Comparison of ENCODE assay signal across 7 mouse cellular contexts in genomic region chr5:43781977-43782930, GRCm38 (mm10). TPM values are rescaled to one million over a fixed set of nuclear protein-coding genes. Genes with fewer than 3 reads are reported as not detected.
DNase-seq lines count a peak whose midpoint lies in the region; ATAC-seq and TF ChIP-seq lines count a peak whose summit lies in the region.

No protein-coding gene starts in this region.

- no peak for TF ChIP-seq CTCF in intestine, postnatal 0 days (IDR thresholded peaks at IDR 0.05; ENCODE audit: low read depth)

- no peaks in the 10 kb centered on the region for H3K27me3 ChIP-seq in intestine, postnatal 0 days (replicated peaks; ENCODE audit: control insufficient read depth, insufficient read depth, low read length)
- H3K27me3 ChIP-seq in limb, embryonic 11.5 days (ENCODE audit: control insufficient read depth, insufficient read depth, low read length) = no peaks in the 10 kb centered on the region
- H3K27me3 ChIP-seq in midbrain, embryonic 13.5 days = no peaks in the 10 kb centered on the region

- H3K4me3 ChIP-seq in intestine, postnatal 0 days (ENCODE audit: low read depth, low read length) = peak overlapping the region; percentile 93
- H3K4me3 ChIP-seq in limb, embryonic 11.5 days (ENCODE audit: low read depth, low read length) = peak overlapping the region; percentile 87
- peak overlapping the region; percentile 77 for H3K4me3 ChIP-seq in midbrain, embryonic 13.5 days (replicated peaks)

- H3K4me1 ChIP-seq in intestine, postnatal 0 days (replicated peaks; ENCODE audit: control insufficient read depth, insufficient read depth, low read length) = no peaks in the 10 kb centered on the region
- peaks cover 2% of the 10 kb centered on the region; the same call in 1 of the 2 replicates for H3K4me1 ChIP-seq in limb, embryonic 11.5 days (ENCODE audit: control insufficient read depth, insufficient read depth, low read length)
- H3K4me1 ChIP-seq in midbrain, embryonic 13.5 days (replicated peaks) = peaks cover 21% of the 10 kb centered on the region

- peak overlapping the region; percentile 99 for H3K9ac ChIP-seq in intestine, postnatal 0 days (ENCODE audit: low read depth, low read length)
- peak overlapping the region; percentile 97 for H3K9ac ChIP-seq in limb, embryonic 11.5 days (ENCODE audit: low read length)
- H3K9ac ChIP-seq in midbrain, embryonic 13.5 days (replicated peaks) = peak overlapping the region; percentile 88

- H3K4me2 ChIP-seq in intestine, postnatal 0 days (replicated peaks; ENCODE audit: low read depth) = peak overlapping the region; percentile 94
- H3K4me2 ChIP-seq in limb, embryonic 11.5 days (ENCODE audit: low read depth, severe bottlenecking) = peak overlapping the region; percentile 72
- H3K4me2 ChIP-seq in midbrain, embryonic 13.5 days (replicated peaks) = peak overlapping the region; percentile 68

- no peaks in the 10 kb centered on the region for H3K9me3 ChIP-seq in intestine, postnatal 0 days (ENCODE audit: control insufficient read depth)
- H3K9me3 ChIP-seq in limb, embryonic 11.5 days (ENCODE audit: control insufficient read depth, low read length) = no peaks in the 10 kb centered on the region
- no peaks in the 10 kb centered on the region for H3K9me3 ChIP-seq in midbrain, embryonic 13.5 days

- peak overlapping the region; percentile 100 for H3K27ac ChIP-seq in intestine, postnatal 0 days (ENCODE audit: low read depth, low read length)
- peak overlapping the region; percentile 89 for H3K27ac ChIP-seq in limb, embryonic 11.5 days (replicated peaks; ENCODE audit: low read depth, low read length)
- peak overlapping the region; percentile 97 for H3K27ac ChIP-seq in midbrain, embryonic 13.5 days

- DNase-seq in adrenal gland, postnatal 10 days = peak; percentile 88
- DNase-seq in embryo, embryonic 11.5 days (ENCODE audit: low read depth, low spot score) = peak; percentile 73
- peak; percentile 69 to 77 for DNase-seq in gastrocnemius, postnatal 4 days (ENCODE audit: low spot score in 2 of 2)
- DNase-seq in limb, embryonic 11.5 days (ENCODE audit: low spot score) = peak; percentile 84
- DNase-seq in spleen, adult 12 weeks (ENCODE audit: low spot score) = peak; percentile 72

- H3K36me3 ChIP-seq in intestine, postnatal 0 days (ENCODE audit: control insufficient read depth, insufficient read depth) = no peaks in the 10 kb centered on the region
- no peaks in the 10 kb centered on the region for H3K36me3 ChIP-seq in limb, embryonic 11.5 days (ENCODE audit: control insufficient read depth, insufficient read depth, low read length)
- no peaks in the 10 kb centered on the region for H3K36me3 ChIP-seq in midbrain, embryonic 13.5 days

- WGBS in intestine, postnatal 0 days = 2% methylated on average over 67 of the region's 82 CpGs
- 3% methylated on average over 69 of the region's 82 CpGs for WGBS in limb, embryonic 11.5 days
- WGBS in midbrain, embryonic 13.5 days = 3% methylated on average over 81 of the region's 82 CpGs

- peak; percentile 86 for ATAC-seq in intestine, postnatal 0 days
- peak; percentile 92 for ATAC-seq in limb, embryonic 11.5 days (ENCODE audit: insufficient number of reproducible peaks, low FRiP score, low TSS enrichment, low read depth)
- peak; percentile 95 for ATAC-seq in midbrain, embryonic 13.5 days

RNA-seq across cellular contexts. Expression of gene Bst1, which starts 36.4 kb away (rescaled TPM):
- 1 to 10 TPM in 1 of 2 experiments, under 1 TPM in 1; 1.00 to 1.6 TPM for total RNA-seq in adrenal gland, postnatal 10 days (2021)
- under 1 TPM; 0.25 to 0.36 TPM for total RNA-seq in gastrocnemius, postnatal 4 days (2021)
- 142 and 144 TPM in 2 replicates for polyA plus RNA-seq in intestine, postnatal 0 days (2015; fragmentation: Nextera tagmentation; extraction: Ambion mirVana)
- polyA plus RNA-seq in limb, embryonic 11.5 days (2014; fragmentation: Nextera tagmentation; extraction: Ambion mirVana) = not detected in 2 replicates
- polyA plus RNA-seq in midbrain, embryonic 13.5 days (2015; fragmentation: Nextera tagmentation; extraction: Ambion mirVana) = not detected in 2 replicates

RNA-seq across cellular contexts. Expression of gene Fbxl5, which starts 39.2 kb away (rescaled TPM):
- total RNA-seq in adrenal gland, postnatal 10 days (2021) = 10 to 100 TPM; 46.3 to 48.6 TPM
- total RNA-seq in gastrocnemius, postnatal 4 days (2021) = 10 to 100 TPM; 32.4 to 35.5 TPM
- 93.6 and 108 TPM in 2 replicates for polyA plus RNA-seq in intestine, postnatal 0 days (2015; fragmentation: Nextera tagmentation; extraction: Ambion mirVana)
- 61.6 and 63.0 TPM in 2 replicates for polyA plus RNA-seq in limb, embryonic 11.5 days (2014; fragmentation: Nextera tagmentation; extraction: Ambion mirVana)
- polyA plus RNA-seq in midbrain, embryonic 13.5 days (2015; fragmentation: Nextera tagmentation; extraction: Ambion mirVana) = 62.5 and 70.9 TPM in 2 replicates

Comparison
In these comparisons a context has a peak if more than half of its experiments do, and no peak if none do; other contexts are left out.
1. Peak in every context shown above with its lines: DNase-seq, ATAC-seq, H3K4me3 ChIP-seq and H3K27ac ChIP-seq.
2. RNA of gene Bst1, which starts 36.4 kb away (polyA plus RNA-seq): 142 to 144 TPM in intestine, postnatal 0 days; not detected in midbrain, embryonic 13.5 days and not detected in limb, embryonic 11.5 days; every median in the first group is over 100 times any median in the second.